Mouse (Mus musculus): ENCODE measurements at regions not wholly inside any gene's neighbourhood (a gene's known extent, or its start where the extent isn't known, plus 50 kb on each side); places are given as distances from the start of the nearest gene placed in this dataset.

DNA sequence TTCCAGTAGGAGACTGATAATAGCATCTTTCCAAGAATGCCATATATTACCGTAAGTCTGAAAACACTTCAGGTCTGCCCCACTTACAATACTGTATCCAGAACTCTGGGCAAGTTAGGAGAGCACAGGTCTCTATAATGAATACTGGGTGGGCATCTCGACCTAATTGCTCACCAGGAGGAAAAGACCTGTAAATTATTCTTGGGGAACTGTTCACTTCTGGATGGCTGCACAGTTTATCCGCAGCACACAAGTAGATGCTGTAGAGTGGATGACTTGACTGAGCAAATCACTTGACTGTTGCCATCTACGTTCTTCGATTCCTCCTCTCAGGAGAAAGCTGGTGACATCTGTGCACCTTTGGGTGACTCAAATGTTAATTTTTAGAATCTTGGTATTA, 159.8 kb downstream of the Rpl36a-ps1 start:
- no peak for ATAC-seq (ENCODE audit: poor library complexity, severe bottlenecking)

DNA sequence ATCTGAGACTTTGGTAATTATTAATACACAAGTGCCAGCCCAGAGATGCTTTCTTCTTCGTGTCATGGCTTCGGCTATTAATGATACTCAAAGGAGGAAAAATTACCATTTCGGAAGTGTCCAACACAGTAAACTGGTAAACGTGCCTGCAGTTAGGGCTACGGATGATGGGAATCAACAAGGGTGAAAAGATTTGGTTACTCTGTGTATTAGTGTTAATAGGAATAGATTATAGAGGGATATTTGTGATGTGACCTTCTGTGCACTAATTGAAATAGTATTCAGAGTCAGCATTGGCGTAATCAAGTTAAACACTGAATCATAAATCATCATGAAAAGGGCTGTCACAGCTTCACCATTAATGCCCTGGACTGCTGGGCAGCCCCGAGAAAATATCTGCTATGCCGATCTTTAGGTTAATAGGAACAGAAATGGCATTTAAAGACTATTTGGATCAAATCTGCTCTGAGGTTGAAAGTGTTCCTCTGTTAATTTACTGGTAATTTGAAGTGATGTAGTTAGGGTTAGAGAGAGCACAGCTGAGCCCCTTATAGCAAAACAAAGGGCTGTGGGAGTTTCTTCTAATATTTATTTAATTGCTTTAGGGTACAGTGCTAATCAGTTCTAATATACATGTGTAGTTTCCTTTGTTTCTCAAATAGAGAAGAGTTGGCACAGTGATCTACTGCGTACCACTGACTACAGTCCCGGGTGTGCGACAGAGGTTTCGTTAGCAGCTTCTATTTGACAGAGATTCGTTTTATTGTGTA, 160.7 kb downstream of the Rpl36a-ps1 start:
- no peak for ATAC-seq (ENCODE audit: poor library complexity, severe bottlenecking)

DNA sequence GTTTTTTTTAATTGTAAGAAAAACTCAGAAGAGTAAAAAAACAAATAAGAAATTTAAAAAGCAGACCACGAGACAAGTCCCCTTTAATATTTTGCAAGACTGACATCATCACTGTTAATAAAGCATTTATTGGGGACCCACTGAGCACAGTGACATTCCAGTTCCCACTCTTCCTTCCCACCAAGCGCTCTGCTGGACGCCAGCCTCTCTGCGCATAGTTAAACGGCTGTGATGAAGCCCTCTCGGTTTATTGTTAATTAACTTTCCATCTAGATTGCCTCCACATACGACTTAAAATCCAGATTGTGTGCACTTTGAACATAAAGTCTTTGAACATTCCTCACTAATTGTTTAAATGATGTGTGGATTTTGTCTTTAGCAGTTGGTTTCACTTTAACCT, 161.7 kb downstream of the Rpl36a-ps1 start:
- no peak for ATAC-seq (ENCODE audit: poor library complexity, severe bottlenecking)

DNA sequence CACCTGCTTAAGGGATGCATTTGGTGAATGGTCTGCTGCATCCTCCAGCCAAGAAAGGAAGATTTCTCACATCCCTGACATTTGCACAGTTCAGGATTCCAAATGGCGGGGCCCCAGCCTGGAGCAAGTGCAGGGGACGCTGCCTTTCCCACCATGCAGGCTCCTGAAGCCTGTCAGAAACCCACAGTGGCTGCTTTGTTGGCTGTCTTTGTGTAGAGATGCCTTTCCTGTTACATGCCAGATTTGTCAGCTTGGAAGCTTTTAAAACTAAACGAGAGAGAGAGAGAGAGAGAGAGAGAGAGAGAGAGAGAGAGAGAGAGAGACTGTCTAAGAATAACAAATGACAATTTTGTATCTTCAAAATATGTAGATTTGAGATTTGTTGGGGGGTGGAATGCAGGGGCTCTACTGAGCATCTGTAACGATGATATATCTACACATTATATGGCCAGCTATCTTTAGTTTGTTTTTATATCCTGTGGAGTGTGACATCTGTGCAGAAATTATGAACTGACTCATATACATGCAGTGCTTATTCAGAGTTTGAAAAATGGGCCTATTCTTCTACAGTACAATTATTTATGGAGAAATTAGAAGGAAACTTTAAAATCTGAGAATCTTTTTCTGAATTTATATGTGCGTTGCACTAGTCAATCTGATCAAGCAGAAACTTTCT, 164.0 kb downstream of the Rpl36a-ps1 start:
- no peak for ATAC-seq (ENCODE audit: poor library complexity, severe bottlenecking)

DNA sequence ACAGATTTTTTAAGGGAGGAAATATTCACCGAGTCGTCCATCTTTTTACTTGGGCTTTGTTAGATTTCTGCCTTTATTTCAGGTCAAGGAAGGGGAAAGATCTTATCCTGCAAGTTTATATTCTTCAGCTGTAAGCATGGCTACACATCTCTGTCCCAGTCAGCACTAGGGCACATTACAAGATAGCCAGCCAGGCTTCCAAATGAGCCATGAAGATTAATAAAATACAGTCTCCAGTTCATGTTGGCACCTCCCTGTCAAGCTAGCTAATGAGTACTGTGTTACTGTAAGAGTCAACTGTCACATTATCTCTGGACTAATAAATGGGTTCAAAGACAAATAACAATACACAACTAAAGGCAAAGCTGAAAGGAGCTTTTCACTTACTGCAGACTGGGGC, 166.6 kb downstream of the Rpl36a-ps1 start:
- no peak for ATAC-seq (ENCODE audit: poor library complexity, severe bottlenecking)

DNA sequence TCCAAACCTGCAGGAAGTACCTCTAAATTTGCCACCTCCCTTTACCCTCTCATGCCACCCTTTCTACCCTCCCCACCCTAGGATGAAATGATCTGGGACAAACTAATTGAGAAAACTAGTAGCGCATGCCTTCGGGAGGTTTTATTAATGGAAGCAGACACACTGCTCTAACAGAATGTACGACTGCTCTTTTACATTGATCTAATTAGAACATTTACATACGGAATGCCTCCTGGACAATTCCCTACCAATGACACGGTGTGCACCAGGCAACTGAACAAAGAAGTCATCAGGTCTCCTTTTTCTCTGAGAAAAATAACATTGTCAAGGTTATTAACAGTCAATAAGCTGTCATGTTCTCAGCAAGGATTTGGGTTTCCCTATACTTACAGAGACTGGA, 180.5 kb downstream of the Rpl36a-ps1 start:
- no peak for ATAC-seq (ENCODE audit: poor library complexity, severe bottlenecking)

DNA sequence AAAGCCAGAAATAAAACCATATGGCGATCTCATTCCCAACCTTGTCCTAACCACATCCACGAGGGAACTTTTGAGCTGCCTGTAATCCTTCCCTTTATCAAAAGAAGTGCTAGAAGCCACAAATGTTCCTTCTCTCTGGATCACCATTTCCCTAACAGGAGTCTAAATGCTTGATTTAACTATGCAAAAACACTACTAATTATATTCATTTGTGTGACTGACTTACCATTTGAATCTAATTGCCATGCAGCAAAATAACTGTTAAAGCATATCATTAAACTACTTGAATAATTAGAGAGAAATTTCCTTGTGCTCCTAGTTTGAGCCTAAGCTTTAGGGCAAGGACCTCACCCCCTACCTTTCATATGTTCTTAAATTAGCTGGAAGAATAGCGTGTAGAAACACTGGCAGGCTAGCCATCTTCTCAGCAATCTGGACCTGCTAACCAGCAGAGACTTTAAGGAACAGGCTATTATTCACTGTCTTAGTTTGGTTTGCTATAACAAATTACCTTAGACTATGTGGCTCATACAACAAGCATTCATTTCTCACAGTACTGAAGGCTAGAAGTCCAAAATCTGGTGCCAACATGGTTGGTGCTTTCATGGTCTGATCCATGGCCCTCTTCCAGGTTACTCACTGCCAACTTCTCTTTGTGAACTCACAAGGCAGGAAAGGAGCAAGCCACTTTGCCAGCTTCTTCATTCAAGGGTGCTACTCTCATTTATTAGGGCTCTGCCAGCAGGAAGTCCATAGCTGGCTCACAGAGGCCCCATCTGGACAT, 183.7 kb downstream of the Rpl36a-ps1 start:
- no peak for ATAC-seq (ENCODE audit: poor library complexity, severe bottlenecking)

DNA sequence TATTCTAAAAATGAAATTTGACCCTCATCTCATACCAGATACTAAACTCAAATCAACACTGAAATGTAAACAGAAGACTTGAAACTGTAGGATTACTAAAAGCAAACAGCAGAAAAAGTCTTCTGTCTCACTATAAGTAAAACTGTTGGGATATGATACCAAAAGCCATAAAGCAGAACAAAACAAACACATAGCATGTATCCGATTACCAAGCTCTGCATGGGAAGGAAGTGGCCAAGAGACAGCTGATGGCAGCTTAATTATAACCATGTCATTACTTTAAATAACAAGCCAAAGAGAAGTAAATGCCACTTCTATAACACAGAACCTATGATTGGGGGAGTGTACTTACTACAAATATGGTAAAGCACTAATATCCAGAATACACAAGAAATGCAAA, 186.0 kb downstream of the Rpl36a-ps1 start:
- no peak for ATAC-seq (ENCODE audit: poor library complexity, severe bottlenecking)

DNA sequence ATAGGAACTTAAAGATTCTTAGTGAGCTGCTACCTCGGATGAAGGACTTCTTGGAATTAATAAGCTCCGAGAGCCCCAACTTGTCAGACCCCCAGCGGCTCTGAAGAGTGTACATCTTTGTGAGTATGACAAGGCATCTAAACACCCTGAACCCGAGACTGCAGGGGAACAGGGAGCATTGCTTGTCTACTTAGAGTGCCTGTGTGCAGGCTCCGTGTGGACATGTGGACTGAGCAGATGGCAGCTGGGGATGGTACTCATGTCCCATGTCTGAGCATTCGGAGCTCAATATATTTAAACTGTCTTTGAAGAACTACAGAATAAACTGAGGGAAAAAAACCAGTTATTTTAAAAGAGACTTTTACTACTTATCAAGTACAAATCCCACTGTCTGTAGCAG, 189.1 kb downstream of the Rpl36a-ps1 start:
- ATAC-seq (ENCODE audit: poor library complexity, severe bottlenecking) = no peak

DNA sequence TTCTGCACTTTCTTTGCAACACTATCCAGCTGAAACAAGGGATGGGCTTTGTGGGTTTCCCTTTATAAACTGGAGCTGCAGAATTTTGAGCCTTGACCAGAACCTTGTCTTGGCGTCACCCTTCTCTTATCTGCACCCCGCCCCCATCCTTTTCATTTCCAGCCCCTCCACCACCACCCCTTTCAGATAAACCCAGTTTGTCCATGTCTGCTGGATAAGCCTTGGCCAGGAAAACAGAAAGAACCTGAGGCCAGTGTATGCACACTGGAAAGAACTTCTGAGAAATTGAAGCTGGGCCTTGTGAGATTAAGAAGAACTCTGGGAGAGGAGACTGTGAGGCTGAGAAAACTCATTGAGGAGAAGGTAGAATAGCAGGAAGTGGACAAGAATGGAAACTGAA, 192.8 kb downstream of the Rpl36a-ps1 start:
- ATAC-seq (ENCODE audit: poor library complexity, severe bottlenecking) = no peak

DNA sequence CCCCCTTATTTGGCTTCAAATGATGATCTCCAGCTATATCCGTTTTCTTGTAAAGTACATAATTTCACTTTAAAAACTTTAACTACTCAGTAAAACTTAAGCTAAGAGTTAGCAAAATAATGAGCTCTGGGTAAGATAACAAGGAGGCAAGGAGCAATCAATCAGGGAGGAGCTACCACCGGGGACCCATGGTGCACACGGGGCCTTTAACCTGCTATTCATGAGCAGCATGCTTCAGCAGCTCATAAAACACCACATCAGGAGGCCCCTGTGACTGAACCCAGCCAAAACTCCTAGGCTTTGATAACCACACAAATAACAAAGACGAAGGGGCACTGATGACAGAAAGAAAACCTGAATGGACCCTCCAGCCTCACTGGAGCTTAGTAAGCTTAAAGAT, 202.1 kb downstream of the Rpl36a-ps1 start:
- ATAC-seq (ENCODE audit: poor library complexity, severe bottlenecking) = no peak

DNA sequence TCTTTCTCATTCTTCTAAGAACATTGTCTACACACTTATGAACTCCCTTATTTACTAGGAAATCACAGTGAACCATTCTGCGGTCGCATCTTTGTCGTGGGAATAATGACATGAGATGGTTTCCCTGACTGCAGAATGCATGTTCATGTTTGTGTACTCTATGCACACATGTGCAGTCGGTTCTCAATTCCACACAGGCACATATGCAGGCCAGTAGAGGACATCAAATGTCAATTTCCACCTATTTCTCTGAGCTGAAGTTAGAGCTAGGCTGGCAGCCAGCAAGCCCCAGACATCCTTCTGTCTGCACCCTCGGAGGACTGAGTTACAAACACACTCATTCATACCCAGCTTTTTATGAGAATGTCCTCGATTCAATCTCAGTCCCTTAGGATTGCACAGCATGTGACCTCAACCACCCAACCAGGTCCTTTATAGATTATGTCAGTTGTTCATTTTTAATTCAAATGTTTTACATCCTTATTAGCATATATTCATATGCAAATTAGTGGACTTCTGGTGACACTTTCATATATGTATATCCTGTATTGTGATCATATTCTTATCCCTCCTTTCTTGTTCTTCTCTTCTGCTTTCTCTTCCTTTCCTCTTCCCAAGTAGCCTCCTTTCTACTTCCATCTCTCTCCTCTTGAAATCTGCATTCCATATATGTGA, 202.7 kb downstream of the Rpl36a-ps1 start:
- ATAC-seq (ENCODE audit: poor library complexity, severe bottlenecking) = no peak

DNA sequence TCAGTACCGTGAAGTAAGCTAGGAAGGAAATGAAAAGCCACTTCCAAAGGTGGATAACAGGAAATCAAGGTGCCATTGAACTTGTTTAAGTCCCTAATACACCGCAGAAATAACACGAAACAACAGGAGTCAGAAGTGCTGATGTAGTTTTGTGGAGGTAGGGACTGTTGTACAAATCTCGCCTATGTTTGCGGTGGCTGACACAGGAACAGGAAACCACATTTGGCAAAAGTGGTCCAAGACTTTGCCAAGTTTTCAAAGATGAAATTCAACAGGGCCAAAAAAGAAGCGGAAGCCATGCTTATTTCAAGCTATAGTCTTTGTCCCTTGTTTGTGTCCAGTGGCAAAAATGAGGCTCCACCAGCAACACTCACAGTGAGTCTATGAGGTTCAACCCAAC, 204.3 kb downstream of the Rpl36a-ps1 start:
- peak; percentile 38; the same call in 1 of the 2 replicates for ATAC-seq (ENCODE audit: poor library complexity, severe bottlenecking)

DNA sequence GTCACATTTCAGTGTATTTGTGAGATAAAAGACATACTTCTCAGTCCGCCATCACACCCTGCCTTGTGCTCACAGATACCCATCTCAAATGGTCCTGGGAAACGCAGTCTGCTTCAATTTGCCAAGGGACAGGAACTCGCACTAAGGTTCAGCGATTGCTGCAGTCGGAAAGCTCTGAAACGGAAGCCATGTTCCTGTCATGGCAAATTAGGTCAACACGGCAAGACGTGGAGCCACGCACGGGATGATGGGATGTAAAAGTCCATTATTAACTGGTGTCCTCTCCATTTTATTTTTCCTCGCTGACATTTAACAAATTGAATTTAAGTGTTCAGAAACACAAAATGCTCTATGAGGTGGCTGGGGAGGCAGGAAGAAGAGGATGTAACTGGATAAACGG, 212.4 kb downstream of the Rpl36a-ps1 start:
- ATAC-seq (ENCODE audit: poor library complexity, severe bottlenecking) = no peak

DNA sequence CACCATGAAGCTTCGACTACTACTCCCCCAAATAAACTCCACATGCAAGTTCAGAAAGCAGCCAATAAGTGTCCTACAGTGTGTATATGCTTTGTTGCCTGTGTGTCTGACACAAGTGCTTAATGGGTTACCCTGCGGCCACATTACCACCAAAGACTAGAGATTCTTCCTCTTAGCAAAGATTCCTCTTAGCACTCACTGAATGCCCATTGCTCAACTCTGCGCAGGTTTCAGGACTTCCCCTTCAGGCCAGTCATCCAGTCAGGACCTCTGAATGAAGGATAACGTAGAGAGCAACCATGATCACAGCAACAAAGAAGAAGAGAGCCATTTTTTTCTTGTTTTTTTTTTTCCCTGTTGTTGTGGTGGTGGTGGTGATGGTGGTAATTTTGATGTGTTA, 222.0 kb downstream of the Rpl36a-ps1 start:
- ATAC-seq (ENCODE audit: poor library complexity, severe bottlenecking) = peak; percentile 51

DNA sequence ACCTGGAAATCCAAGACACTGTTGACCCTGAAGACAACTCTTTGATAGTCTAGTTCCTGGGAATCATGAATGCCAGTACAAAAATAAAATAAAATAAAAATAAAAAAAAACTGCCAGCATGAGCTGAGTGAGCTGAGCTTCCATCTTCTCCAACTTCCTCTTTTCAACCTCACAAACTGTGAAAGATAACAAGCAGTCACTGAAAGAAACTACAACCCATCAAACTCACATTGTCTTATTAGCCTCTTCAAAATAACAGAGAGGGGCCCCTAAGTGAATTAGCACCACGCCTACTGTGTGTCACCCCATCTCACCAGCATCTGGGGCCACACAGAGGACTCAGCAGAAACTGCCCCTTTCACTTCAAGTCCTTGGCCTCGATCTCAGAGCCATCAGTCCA, 225.3 kb downstream of the Rpl36a-ps1 start:
- ATAC-seq (ENCODE audit: poor library complexity, severe bottlenecking) = no peak

DNA sequence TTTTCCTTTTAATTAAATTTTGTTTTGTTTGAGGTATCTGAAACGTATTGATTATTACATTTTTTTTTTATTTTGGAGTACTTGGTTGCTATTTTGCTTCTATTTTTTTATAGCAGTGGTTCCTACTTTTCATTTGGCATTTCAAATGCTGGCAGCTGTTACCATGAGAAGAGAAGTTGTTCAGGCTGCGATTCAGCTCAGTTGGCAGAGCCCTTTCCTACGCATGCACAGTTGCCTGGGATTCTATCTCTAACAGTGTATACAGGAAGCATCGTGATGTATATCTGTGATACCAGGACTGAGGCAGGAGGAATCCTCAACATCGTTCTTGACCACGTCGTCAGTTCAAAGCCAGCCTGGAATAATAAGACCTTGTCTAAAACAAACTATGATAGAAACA, 226.6 kb downstream of the Rpl36a-ps1 start:
- ATAC-seq (ENCODE audit: poor library complexity, severe bottlenecking) = no peak

DNA sequence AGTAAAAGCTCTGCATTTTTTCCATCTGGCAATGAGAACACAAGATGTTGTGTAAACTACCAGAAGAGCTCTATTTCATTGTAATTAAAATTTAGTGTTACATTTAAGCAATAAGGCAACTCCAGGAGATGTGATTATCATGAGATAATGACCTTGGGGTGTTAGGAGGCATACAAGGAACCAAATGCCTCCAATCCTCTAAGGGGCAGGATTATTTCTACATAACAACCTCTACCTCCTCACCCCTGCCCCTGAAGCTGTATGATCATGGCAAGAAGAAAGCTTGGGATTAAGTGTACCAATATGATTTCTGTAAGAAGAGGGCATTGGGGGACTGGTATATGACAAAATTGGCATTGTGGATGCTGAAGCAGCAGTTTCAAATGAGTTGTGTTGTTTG, 228.8 kb downstream of the Rpl36a-ps1 start:
- ATAC-seq (ENCODE audit: poor library complexity, severe bottlenecking) = no peak

DNA sequence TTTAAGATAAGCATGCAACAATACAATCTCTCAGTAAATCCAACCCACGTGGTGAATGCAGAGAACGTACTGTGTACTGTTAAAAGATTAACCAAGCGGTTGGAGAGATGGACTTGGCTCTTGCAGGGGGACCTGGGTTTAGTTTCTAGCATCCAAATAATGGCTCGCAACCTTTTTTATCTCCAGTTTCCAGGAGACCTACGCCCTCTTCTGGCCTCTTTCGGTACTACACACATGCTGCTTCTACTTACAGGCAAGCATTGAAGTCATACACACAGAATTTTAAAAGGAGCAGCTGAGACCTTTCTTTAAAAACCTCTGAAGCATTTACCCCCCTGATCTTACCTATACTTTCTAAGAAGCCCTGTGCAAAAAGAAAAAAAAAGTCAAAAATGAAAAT, 243.4 kb downstream of the Rpl36a-ps1 start:
- no peak for ATAC-seq (ENCODE audit: poor library complexity, severe bottlenecking)

DNA sequence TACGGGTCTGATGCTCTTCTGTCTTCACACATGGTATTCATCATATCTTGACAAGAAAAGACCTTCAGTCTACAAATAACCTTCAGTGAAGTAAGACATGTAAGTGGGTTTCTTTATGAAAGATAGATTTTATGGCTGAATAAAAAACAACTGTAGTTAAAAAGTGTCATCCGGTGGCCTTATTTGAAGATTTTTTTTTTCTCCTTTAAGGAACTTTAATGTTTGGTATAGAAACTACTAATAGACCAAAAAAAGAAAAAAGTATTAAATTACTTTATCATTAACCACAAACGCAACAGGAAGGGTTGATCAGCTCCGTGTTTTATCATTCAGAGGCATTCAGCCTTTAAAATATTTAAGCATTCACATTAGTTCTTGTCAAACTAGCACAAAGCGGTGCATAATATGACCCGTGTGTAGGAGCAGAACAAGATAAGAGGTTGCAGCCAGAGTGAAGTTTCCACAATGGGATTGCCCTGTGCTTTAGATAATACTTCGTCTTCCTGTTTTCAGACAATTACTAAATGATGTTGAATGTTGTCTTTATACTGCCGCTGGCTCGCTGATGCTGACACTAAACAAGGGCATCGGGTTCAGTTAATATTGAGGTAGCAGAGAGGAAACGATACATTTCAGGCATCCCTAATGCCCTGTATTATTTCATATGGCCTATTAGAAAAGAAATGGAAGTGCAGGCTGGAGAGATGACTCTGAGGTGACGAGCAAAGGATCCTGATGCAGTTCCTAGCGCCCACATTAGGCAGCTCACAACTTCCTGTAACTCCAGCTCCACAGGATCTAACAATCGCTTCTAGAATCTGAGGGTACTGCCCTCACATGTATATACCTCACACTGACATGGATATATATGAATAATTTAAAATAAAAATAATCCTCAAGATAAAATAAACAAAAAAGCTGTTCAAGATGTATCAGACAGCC, 244.8 kb downstream of the Rpl36a-ps1 start:
- no peak for ATAC-seq (ENCODE audit: poor library complexity, severe bottlenecking)

Measured in megakaryocyte, adult 5-6 weeks (primary cell).